Mouse (Mus musculus) ovary, adult 18-20 months (tissue): ENCODE results near the gene Tmem72.

Source experiments
- DNase-seq: peaks from one replicate; pipeline ENCODE4 v3.0.0; 2022; ENCODE audit warnings: low spot score, mixed read lengths

Tmem72 gene

DNA sequence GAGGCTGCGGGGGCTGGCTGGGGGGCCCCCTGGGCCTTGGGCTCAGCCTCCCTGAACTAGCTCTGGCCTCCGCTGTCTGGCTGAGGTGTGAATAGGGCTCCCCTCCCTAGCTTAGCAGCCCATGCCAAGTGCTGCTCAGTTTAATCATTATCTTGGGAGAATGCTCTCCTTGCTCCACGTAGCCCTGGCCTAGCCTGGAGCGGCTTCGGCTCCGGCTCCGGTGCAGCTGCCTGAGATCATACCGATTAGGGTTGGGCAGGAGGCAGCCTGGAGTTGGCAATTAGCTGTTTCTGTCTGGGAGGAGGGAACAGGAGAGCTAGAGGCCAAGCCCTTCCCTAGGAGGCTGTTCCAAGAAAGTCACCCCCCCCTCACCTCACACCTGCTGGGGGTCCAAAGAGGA is at the start of gene Tmem72:
Gene Tmem72, minus strand, starts transcription at position 248 of the 400 bp plus-strand sequence.
- no peak for DNase-seq

DNA sequence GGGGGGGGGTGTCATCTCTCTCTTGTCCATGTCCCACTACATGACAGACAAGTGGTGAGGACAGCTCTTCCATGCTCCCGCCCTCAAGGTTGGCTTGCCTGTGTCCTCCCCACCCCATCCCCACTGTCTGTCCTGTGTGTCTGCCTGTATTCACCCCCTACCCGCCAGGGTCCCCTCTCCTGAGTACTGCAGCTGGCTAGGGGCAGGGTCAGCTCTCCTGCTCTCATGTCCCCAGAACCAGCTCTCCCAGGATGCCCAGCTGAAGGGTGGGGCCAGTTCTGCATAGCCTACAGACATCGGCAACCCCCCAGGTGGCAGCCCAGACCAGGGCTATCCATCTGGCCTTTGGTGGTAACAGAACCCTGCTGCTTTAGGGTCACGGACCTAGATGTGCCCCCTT is 47.8 kb upstream of the Tmem72 start:
- no peak for DNase-seq

DNA sequence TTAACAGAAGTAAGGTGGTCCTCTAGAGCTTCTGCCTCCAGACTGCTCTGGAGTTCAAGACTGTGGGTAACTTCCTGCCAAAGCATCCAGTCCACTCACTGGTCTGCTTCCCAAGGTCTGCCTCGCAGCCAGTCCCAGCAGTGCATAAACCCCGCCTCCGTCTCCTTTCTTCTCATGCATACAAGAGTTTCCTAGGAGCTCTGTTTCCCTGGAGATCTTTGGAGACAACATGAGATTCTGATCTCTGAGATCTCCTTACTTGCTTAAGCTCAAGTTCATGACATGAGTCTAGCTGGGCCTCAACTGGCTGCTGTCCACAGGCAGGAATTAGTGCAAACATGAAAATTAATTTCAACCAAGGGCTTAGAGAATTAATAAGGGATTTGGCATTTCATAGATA is 45.6 kb upstream of the Tmem72 start:
- no peak for DNase-seq

DNA sequence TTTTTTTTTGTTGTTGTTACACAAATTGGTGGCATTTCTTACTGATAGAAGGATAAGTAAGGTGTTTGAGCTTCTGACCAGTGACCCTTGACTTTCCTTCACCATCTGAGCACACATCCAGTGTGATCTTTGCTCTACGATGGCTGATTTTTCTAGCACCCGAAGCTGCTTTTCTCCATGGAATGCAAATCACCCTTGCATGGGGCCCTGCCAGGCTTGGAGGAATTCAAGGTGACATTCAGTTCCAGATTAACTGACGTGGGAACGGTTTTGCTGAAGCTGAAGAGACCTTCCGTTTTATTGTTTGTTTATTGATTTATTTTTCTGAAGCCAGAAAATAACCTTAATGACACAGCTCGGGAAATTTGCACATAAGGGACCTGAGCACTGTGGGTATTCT is 43.5 kb upstream of the Tmem72 start:
- no peak for DNase-seq

- no peak for DNase-seq
These were observed 39.7 kb upstream of the Tmem72 start for GRCm38 (mm10) chr6:116756364-116756763.

- DNase-seq = no peak
These were observed 21.3 kb upstream of the Tmem72 start for GRCm38 (mm10) chr6:116738046-116738445.

DNA sequence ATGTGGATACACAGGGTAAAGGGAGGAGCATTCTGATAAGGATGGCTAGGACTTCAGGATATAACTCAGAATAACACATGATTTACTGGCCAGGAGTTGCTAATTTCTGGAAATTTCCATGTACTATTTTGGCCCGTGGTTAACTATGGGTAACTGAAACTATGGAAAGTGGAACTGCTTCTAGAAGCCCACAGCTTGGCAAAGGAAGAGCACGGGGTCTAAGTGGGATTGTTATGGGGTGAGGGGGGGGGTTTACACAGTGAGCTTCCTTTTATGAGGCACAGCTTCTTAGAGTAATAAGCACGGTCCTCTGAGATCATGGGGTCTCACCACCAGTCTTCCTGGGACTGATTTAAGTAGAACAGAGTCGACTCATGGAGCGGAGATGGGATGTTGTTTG is 18.6 kb upstream of the Tmem72 start:
- DNase-seq = no peak

- no peak for DNase-seq
These were observed 16.9 kb upstream of the Tmem72 start for GRCm38 (mm10) chr6:116733577-116733976.

- no peak for DNase-seq
These were observed 7.9 kb upstream of the Tmem72 start for GRCm38 (mm10) chr6:116724489-116725160.

GRCm38 (mm10) chr6:116718920-116719319 is 2.2 kb upstream of the Tmem72 start:
- DNase-seq = no peak

GRCm38 (mm10) chr6:116718361-116718760 is 1.6 kb upstream of the Tmem72 start:
- DNase-seq = no peak

- no peak for DNase-seq
These were observed 1.1 kb upstream of the Tmem72 start for GRCm38 (mm10) chr6:116717851-116718250.

GRCm38 (mm10) chr6:116715166-116715565 is 1.5 kb downstream of the Tmem72 start:
- DNase-seq = peak; percentile 43

DNA sequence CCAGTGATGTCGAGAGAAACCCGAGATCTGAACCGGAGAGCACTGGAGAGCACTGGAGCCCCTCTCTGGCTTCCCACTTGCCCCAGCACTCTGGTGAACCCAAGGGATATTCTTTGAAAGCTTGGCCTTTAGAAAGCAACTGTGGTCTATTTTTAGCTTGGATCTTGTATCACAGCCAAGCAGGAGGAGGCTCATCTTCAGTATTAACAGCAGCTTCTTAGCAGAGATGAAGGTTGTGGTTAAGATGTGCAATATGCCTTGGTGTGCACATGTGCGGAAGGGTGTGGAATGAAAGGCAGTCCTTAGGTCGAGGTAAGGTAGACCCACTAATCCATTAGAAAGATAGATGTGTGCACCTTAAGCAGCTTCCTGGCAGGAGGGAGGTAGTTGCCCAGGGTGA is 2.1 kb downstream of the Tmem72 start:
- peak; percentile 15 for DNase-seq

DNA sequence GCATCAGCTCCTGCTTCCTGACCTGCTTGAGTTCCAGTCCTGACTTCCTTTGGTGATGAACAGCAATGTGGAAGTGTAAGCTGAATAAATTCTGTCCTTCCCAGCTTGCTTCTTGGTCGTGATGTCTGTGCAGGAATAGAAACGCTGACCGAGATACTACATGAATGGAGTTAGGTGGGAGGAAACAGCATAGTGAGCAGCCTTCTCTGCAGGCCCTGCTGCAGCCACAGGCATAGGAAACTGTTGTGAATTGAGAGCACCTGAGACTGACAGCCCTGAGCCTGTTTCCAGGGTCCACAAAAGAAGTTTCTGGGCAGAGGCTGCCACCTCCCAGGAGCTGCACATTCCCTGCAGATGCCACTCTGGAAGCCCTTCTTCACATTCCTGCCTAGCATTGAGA is 2.7 kb downstream of the Tmem72 start:
- DNase-seq = no peak

DNA sequence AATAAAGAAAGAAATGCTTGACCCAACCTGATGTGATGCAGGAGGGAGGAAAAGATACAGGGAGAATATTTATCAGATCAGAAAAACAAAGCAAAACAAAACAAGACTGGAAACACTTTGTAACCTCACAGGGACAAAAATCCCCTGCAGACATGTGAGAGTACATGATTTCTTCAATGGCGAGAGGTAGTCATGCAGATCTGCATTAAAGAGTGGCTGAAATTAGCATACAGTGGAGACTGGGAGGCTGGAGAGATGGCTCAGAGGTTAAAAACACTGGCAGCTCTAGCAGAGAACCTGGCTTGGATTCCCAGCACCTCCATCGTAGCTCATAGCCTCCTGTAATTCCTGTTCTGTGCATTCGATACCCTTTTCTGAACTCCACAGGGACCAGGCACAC is 4.2 kb downstream of the Tmem72 start:
- DNase-seq = no peak

- DNase-seq = no peak
These were observed 4.7 kb downstream of the Tmem72 start for GRCm38 (mm10) chr6:116712062-116712461.

DNA sequence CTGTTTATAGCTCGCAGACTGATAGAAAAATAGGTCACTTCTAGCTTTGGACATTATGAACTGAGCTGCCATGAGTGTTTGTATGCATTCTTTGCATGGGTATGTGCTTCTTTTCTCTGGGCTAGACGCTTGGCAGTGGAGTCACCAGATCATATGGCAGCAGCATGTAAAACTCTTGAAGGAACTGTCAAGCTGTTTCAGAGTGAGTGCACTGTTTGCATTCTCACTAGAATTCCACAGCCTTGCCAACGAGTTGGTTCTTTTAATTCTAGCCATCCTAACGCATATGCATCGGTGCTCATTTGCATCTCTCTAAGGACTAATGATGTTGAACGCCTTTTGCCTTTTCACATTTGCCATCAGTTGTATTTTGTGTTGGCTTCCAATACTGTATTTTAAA is 12.4 kb downstream of the Tmem72 start:
- DNase-seq = no peak

- no peak for DNase-seq
These were observed 15.9 kb downstream of the Tmem72 start for GRCm38 (mm10) chr6:116700821-116701220.

DNA sequence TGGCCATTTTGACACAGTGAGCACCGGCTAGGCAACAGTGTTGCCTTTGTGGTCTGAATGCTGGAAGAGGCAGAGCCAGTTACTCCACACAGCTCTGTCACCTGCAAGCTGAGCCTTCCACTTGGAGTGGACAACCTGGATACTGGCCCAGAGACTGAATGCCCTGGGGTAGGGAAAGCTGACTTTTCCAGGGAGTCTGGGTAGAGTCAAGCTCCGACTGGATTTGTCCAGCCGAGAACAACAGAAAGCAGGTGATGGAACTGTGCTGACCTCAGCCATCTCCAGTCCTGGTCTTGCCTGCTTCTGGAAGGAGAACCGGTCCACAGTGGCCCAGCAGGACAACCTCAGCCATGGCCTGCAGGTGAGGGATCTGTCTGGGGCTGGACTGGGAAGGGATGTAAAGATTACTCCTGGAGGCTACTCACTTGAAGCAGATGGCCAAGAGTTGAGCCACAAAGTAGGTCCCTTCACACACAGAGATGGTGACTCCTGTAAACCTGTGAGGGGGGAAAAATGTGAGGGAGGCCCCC is 18.8 kb downstream of the Tmem72 start:
- no peak for DNase-seq

DNA sequence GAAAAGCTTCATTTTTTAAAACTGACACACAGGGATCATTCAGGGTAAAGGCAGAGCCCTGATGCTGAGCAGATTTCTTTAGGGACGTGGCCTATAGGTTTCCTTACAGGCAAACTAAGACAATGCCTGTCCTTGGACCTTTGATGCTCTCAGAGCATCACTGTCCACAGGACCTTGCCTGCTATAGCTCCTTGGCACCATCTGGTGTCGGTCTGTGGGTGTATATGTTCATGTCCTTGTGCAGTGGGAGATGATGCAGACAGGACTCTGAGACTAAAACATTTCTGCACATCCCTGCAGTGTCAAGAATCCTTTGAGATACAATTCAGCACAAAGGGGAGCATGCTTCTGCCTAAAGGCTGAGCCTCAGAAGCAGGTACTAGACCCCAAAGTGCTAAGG is 19.3 kb downstream of the Tmem72 start:
- DNase-seq = no peak

DNA sequence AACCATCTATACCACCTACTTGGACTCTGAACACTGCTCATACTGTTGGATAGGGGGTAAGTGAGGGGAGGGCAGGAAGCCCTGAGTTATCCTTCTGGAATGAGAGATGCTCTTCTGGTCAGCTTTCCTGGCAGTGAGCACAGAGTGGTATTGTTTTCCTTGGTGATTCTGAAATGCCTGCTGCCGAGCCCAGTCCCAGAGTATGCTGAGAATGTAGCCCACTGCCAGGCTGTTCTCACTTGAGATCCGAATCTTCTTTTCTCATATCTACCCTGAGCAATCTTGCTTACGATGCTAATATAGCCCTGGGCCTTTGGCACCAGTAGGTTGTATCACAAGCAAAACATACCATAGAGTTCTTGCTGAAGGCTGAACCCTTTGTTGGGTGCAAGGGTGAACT is 22.4 kb downstream of the Tmem72 start:
- no peak for DNase-seq

DNA sequence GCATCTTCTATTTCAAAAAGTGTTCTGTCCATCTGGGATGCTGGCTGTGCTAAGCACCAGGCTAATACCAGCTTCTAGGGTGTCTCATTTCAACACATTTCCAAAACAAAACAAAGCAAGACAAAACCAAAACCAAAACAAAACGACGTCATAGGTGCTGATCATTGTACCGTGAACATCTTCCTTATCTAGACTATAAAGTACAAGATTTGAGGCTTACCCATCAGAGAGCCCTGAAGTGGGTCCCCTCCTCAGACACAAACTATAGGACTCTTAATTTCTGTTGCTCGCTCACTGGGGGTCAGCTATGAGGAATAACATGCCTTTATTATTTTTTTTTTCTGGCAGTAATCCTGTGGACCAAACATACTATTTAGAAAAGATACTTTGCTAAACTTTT is 23.1 kb downstream of the Tmem72 start:
- no peak for DNase-seq

DNA sequence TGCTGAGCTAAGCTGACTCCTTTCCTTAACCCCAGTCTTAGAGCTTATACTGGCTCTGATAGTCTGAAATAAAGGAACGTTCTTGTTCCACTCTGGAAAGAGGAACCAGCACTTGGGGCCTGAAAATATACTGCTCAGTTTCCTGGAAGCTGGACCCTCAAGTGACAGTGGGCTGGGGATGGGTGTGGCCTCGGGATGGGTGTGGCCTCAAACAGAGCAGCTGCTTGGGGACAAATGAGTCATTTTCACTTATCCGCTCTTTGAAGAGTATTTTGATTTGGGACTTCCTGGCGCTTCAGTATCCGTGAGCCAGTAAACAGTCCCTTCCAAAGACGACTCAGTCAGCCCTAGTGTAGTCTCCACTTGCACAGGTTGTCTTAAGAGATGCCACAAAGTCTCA is 34.4 kb downstream of the Tmem72 start:
- DNase-seq = no peak
